Mouse (Mus musculus): ENCODE data around the gene Cmtm5. TPM values are rescaled to one million over a fixed set of nuclear protein-coding genes. Genes with fewer than 3 reads are reported as not detected.
"Not testable (repeated sequence)": the region's sequence is repeated elsewhere in the genome, so short reads cannot be mapped to it uniquely, and the experiment has no call there.

Cmtm5 gene
- polyA plus RNA-seq, 1 experiment from 2014 or later: 6.5 TPM

DNA sequence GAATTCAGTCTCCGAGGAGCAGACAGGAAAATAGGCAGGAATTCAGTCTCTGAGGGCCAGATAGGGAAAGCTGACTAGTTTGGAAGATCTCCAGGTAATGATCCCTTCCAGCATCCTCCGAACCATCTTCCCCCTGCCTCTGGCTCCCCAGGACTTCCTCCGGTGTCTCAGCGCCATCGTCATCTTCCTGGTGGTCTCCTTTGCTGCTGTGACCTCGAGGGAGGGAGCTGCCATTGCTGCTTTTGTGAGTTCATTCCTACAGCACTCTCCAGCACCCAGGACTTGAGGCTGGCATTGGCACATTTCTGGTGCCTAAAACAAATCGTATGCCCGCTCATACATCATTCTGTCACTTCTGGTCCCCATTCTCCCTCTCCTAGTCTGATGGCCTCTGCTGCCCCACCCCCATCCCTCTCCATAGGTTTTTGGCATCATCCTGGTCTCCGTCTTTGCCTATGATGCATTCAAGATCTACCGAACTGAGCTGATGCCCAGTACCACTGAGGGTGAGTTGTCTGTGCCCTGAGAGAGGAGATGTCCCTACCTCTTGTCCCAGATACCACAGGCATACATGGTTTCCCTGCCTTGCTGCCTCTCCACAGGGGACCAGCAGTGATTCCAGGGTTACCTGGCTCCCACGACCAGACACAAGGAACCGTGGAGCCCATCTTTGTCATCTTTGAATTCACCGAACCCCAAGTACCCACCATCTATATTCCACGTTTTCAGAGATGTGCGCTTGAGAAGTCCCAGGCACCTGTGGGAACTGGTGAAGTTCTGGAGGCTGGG is 2.6 kb downstream of the Cmtm5 start:
- no peak overlapping the region for H3K4me2 ChIP-seq
- no peak overlapping the region for H3K27ac ChIP-seq
- H3K27me3 ChIP-seq (replicated peaks): no peaks in the 10 kb centered on the region
- peaks cover 7% of the 10 kb centered on the region; the same call in 1 of the 2 replicates for H3K4me1 ChIP-seq
- no peak overlapping the region for H3K4me3 ChIP-seq
- no peaks in the 10 kb centered on the region for H3K36me3 ChIP-seq (replicated peaks)
- no peaks in the 10 kb centered on the region for H3K9me3 ChIP-seq
- ATAC-seq (replicated peaks): no peak
- H3K9ac ChIP-seq: no peak overlapping the region
- WGBS: 83% methylated on average over 15 of the region's 15 CpGs

GRCm38 (mm10) chr14:54939434-54940175 is 3.5 kb downstream of the Cmtm5 start:
- no peak overlapping the region for H3K4me3 ChIP-seq
- no peak overlapping the region for H3K9ac ChIP-seq
- no peaks in the 10 kb centered on the region for H3K36me3 ChIP-seq (replicated peaks)
- no peaks in the 10 kb centered on the region for H3K27me3 ChIP-seq (replicated peaks)
- H3K4me1 ChIP-seq: peaks cover 7% of the 10 kb centered on the region; the same call in 1 of the 2 replicates
- ATAC-seq (replicated peaks): no peak
- 56% methylated on average over 12 of the region's 12 CpGs for WGBS
- H3K4me2 ChIP-seq: no peak overlapping the region
- no peak overlapping the region for H3K27ac ChIP-seq
- H3K9me3 ChIP-seq: no peaks in the 10 kb centered on the region

- Histone ChIP-seq H3K27ac (no peak overlapping the region), H3K4me3 (no peak overlapping the region), H3K4me1 (peaks cover 7% of the 10 kb centered on the region; the same call in 1 of the 2 replicates), H3K9ac (no peak overlapping the region), H3K9me3 (no peaks in the 10 kb centered on the region), H3K36me3 (replicated peaks) (no peaks in the 10 kb centered on the region), H3K27me3 (replicated peaks) (no peaks in the 10 kb centered on the region), H3K4me2 (no peak overlapping the region)
- ATAC-seq (replicated peaks): no peak
- 79% methylated on average over 3 of the region's 3 CpGs for WGBS
Measured at GRCm38 (mm10) chr14:54940176-54940530, 4.1 kb downstream of the Cmtm5 start.

DNA sequence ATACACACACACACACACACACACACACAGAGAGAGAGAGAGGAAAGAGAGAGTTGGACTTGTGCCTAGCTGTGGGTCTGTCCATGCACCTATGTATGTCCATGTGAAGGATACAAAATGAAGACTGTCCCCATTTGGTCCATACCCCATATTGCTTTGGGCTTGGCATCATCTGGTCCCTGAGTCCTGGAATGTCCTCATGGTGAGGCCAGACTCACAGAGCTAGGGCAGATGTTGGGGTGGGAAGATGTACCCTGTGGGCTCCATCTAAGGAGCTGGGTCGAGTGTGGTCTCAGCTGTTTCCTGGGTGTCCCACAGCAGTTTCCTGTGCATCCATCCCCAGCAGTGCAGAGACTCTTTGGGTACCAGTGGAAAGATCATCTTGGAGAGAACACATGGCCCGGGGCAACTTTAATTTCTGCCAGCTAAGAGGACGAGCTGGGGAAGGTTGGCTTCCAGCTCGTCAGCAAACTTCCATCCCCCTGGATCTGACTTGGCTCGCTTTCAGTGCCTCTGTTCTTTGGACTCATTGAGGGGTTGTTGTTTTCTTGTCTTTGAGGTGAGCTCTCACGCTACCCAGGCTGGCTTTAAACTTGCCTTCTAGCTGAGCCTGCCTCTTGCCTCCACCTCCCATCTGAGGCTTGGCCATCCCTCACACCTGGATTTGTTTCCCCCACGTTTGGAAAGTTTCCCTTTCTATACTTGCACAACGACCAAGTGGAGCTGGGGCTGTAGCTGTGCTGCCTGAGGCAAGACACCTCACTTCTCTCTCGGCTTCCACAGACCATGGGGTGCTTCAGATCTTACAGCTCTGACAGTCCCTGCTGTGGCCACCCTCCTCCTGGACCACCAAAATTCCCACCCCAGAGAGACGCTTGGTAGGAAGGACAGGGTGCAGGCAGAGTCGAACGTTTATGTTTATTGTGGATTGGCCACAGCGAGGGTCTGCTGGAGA is 5.2 kb downstream of the Cmtm5 start:
- H3K9ac ChIP-seq: no peak overlapping the region
- H3K9me3 ChIP-seq: no peaks in the 10 kb centered on the region
- H3K27ac ChIP-seq: no peak overlapping the region
- no peak for ATAC-seq (replicated peaks)
- H3K4me3 ChIP-seq: no peak overlapping the region
- H3K27me3 ChIP-seq (replicated peaks): no peaks in the 10 kb centered on the region
- H3K36me3 ChIP-seq (replicated peaks): no peaks in the 10 kb centered on the region
- H3K4me2 ChIP-seq: no peak overlapping the region
- peaks cover 3% of the 10 kb centered on the region; the same call in 1 of the 2 replicates for H3K4me1 ChIP-seq
- WGBS: 68% methylated on average over 13 of the region's 13 CpGs

- no peak for ATAC-seq (replicated peaks)
- Histone ChIP-seq H3K27me3 (replicated peaks) (no peaks in the 10 kb centered on the region), H3K9ac (no peak overlapping the region), H3K4me2 (no peak overlapping the region), H3K9me3 (no peaks in the 10 kb centered on the region), H3K27ac (no peak overlapping the region), H3K36me3 (replicated peaks) (no peaks in the 10 kb centered on the region), H3K4me1 (no peaks in the 10 kb centered on the region), H3K4me3 (no peak overlapping the region)
- 91% methylated on average over 8 of the region's 8 CpGs for WGBS
Measured at GRCm38 (mm10) chr14:54942479-54942878, 6.4 kb downstream of the Cmtm5 start.

GRCm38 (mm10) chr14:54943971-54944370 is 7.9 kb downstream of the Cmtm5 start:
- Histone ChIP-seq H3K27ac (no peak overlapping the region), H3K9me3 (no peaks in the 10 kb centered on the region), H3K36me3 (replicated peaks) (no peaks in the 10 kb centered on the region), H3K4me3 (no peak overlapping the region), H3K4me1 (no peaks in the 10 kb centered on the region), H3K4me2 (no peak overlapping the region), H3K27me3 (replicated peaks) (no peaks in the 10 kb centered on the region), H3K9ac (no peak overlapping the region)
- no peak for ATAC-seq (replicated peaks)
- 96% methylated on average over 7 of the region's 7 CpGs for WGBS

DNA sequence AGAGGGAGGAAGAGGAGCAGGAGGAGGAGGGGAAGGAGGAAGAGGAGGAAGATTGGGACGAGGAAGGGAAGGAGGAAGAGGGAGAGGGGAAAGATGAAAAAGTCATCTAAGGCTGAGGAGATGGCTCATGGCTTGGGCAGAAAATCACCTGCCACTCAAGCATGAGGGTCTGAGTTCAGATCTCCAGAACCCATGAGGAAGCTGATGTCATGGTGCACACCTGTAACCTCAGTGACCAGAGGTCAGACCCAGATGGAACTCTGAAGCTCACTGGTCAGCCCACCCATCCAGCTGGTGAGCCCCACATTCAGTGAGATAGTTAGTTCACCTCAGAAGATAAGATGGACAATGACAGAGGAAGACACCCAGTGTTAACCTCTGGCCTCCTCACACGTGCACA is 8.9 kb downstream of the Cmtm5 start:
- Histone ChIP-seq H3K9ac (no peak overlapping the region), H3K36me3 (replicated peaks) (no peaks in the 10 kb centered on the region), H3K27me3 (replicated peaks) (no peaks in the 10 kb centered on the region), H3K4me1 (no peaks in the 10 kb centered on the region), H3K4me2 (no peak overlapping the region), H3K9me3 (no peaks in the 10 kb centered on the region), H3K27ac (no peak overlapping the region), H3K4me3 (no peak overlapping the region)
- 68% methylated on average over 2 of the region's 2 CpGs for WGBS
- ATAC-seq (replicated peaks): no peak

DNA sequence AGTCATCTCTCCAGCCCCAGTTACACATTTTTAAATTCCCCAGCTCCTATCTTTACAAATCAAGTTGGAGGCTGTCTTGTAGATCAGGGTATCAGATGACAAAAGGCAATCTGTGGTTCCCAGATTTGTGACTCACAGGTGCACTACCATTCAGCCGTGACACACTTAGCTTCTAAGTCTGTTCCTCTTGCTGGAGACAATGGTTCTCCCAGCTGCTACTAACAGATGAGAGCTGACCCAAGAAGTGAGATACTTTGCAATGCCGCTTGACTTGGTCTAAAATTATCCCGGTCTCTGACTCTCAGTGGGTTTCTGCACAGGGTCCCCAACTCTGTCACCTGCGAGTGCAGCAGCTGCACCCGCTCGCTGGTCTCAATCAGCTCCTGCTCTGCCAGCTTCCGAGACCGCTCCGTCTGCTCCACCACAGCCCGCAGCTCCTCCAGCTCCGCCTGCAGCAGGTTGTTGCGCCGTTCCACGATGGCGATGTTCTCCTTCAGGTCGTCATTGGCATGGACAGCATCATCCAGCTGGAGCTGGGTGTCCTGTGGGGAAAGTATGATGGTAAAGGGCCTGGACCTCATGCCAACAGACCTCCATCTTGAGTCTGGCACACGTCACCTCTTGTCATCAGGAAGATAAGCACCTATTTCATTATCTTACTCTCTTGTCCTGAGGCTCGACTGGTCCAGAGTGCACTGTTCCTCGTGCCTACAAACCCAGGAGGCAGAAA is 10.1 kb downstream of the Cmtm5 start:
- 84% methylated on average over 19 of the region's 19 CpGs for WGBS
- Histone ChIP-seq H3K4me3 (no peak overlapping the region), H3K9me3 (no peaks in the 10 kb centered on the region), H3K27me3 (replicated peaks) (no peaks in the 10 kb centered on the region), H3K4me2 (no peak overlapping the region), H3K36me3 (replicated peaks) (no peaks in the 10 kb centered on the region), H3K4me1 (no peaks in the 10 kb centered on the region), H3K27ac (no peak overlapping the region), H3K9ac (no peak overlapping the region)
- no peak for ATAC-seq (replicated peaks)

DNA sequence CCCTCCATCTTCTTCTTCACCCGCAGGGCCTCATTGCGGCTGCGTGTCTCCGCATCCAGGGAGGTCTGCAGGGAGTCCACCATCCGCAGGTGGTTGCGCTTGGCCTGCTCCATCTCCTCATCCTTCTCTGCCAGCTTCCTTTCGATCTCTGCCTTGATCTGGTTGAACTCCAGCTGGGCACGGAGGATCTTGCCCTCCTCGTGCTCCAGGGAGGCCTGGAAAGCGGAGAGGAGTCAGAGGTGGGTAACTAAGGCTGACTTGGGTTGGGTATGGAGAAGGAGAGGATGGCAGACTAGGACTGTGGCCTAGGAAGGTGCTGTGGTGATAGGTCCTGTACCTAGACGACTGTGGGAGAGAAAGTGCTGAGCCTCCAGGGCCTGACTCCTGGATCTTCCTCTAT is 10.9 kb downstream of the Cmtm5 start:
- not testable (repeated sequence) for ATAC-seq (replicated peaks); H3K9ac ChIP-seq; H3K4me1 ChIP-seq; H3K9me3 ChIP-seq; H3K36me3 ChIP-seq (replicated peaks); H3K27ac ChIP-seq; H3K4me3 ChIP-seq; H3K27me3 ChIP-seq (replicated peaks); H3K4me2 ChIP-seq
- WGBS: 87% methylated on average over 11 of the region's 11 CpGs

DNA sequence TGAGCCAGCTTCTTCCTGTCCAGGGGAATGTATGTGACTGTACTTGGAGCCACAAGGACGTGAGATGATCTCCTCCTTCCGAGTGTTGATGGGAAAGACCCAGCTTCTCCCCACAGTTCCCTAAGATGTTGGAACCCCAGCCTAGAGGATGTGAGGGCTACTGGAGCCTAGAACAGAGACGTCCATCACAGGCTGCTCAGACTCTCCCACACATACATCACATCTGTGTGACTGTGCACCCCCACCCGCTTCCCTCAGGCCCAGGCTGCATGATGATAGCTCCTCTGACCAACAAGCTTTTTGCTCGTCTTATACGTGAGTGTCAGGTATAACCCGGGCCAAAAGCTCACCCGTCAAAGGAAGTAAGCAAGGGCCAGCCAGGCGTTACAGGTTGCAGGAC is 12.7 kb downstream of the Cmtm5 start:
- 88% methylated on average over 9 of the region's 9 CpGs for WGBS
- no peak overlapping the region for H3K4me3 ChIP-seq
- no peak overlapping the region for H3K27ac ChIP-seq
- no peaks in the 10 kb centered on the region for H3K27me3 ChIP-seq (replicated peaks)
- no peak for ATAC-seq (replicated peaks)
- H3K4me1 ChIP-seq: no peaks in the 10 kb centered on the region
- H3K9ac ChIP-seq: no peak overlapping the region
- H3K9me3 ChIP-seq: no peaks in the 10 kb centered on the region
- no peak overlapping the region for H3K4me2 ChIP-seq
- no peaks in the 10 kb centered on the region for H3K36me3 ChIP-seq (replicated peaks)

DNA sequence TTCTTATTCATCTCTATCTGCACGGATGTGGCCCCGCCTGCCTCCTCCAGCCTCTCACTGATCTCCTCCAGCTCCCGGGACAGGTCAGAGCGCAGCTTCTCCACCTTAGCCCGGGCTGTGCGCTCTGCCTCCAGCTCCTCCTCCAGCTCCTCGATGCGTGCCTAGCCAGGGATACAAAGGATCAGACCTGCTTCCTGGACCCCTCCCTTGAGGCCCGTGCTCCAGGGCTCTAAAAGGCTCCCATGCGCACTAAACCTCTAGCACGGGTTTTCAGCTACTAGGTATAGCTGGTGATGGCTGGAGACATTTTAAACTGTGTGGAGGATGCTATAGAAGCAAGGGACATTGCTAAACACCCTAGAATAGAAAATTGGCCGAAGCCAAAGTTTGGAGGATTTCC is 14.4 kb downstream of the Cmtm5 start:
- no peak for ATAC-seq (replicated peaks)
- Histone ChIP-seq H3K4me2 (no peak overlapping the region), H3K27me3 (replicated peaks) (no peaks in the 10 kb centered on the region), H3K36me3 (replicated peaks) (no peaks in the 10 kb centered on the region), H3K4me3 (no peak overlapping the region), H3K27ac (no peak overlapping the region), H3K9me3 (no peaks in the 10 kb centered on the region), H3K4me1 (no peaks in the 10 kb centered on the region), H3K9ac (no peak overlapping the region)
- WGBS: 67% methylated on average over 12 of the region's 12 CpGs

Measured in midbrain, embryonic 15.5 days (tissue).